Mouse (Mus musculus) midbrain, embryonic 10.5 days (tissue): ENCODE data around the gene Kif28. TPM values are rescaled to one million over a fixed set of nuclear protein-coding genes. Genes with fewer than 3 reads are reported as not detected.
"Not testable (repeated sequence)": the region's sequence is repeated elsewhere in the genome, so short reads cannot be mapped to it uniquely, and the experiment has no call there.

Experiments
- DNase-seq: peaks from one replicate; pipeline ENCODE4 v3.0.0-alpha.2; 2017; ENCODE audit warnings: low spot score
- H3K27ac ChIP-seq: fragments of 300-500 bp; sonication (generic); replicated peaks from 2 replicates; pipeline ENCODE4 v1.5.1; 2016; ENCODE audit warnings: mild to moderate bottlenecking
- H3K27me3 ChIP-seq: fragments of 300-500 bp; sonication (generic); 2 replicates; pipeline ENCODE4 v1.6.1; 2016; ENCODE audit warnings: low read depth, mild to moderate bottlenecking; ENCODE audit not compliant: poor library complexity, severe bottlenecking
- H3K36me3 ChIP-seq: fragments of 300-500 bp; sonication (generic); 2 replicates; pipeline ENCODE4 v1.6.1; 2016; ENCODE audit warnings: mild to moderate bottlenecking, moderate library complexity
- H3K4me1 ChIP-seq: fragments of 300-500 bp; sonication (generic); 2 replicates; pipeline ENCODE4 v1.6.1; 2016
- H3K4me3 ChIP-seq: fragments of 300-500 bp; sonication (generic); 2 replicates; pipeline ENCODE4 v1.5.1; 2016; ENCODE audit warnings: mild to moderate bottlenecking, moderate library complexity
- H3K9me3 ChIP-seq: fragments of 300-500 bp; sonication (generic); replicated peaks from 2 replicates; pipeline ENCODE4 v1.6.1; 2016; ENCODE audit warnings: mild to moderate bottlenecking
- WGBS: fragments of 180-500 bp; shearing (Covaris S2); methylation state at CpG from one replicate; pipeline ENCODE4 v1.1.7; 2016; 5-methylcytosine and 5-hydroxymethylcytosine counted together
- polyA plus RNA-seq: library from polyadenylated mRNA; unstranded; fragments of >200 nt; fragmentation: Nextera tagmentation; extraction: Ambion mirVana; gene quantifications from 2 replicates; pipeline ENCODE4 v1.2.1, GENCODE M21; 2016

Gene Kif28
- polyA plus RNA-seq, 1 experiment from 2014 or later = 0.05 TPM

GRCm38 (mm10) chr1:179731391-179731790 lies 13.7 kb downstream of the Kif28 start:
- no peaks in the 10 kb centered on the region for H3K36me3 ChIP-seq
- no peak for DNase-seq
- H3K4me1 ChIP-seq = no peaks in the 10 kb centered on the region
- no peak overlapping the region for H3K27ac ChIP-seq
- no peaks in the 10 kb centered on the region for H3K9me3 ChIP-seq
- WGBS = 93% methylated on average over 3 of the region's 3 CpGs
- no peak overlapping the region for H3K4me3 ChIP-seq
- H3K27me3 ChIP-seq = no peaks in the 10 kb centered on the region

- 88% methylated on average over 10 of the region's 10 CpGs for WGBS
- Histone ChIP-seq H3K4me3 (no peak overlapping the region), H3K9me3 (no peaks in the 10 kb centered on the region), H3K36me3 (no peaks in the 10 kb centered on the region), H3K27ac (no peak overlapping the region), H3K27me3 (no peaks in the 10 kb centered on the region), H3K4me1 (no peaks in the 10 kb centered on the region)
- DNase-seq = no peak
Measured at GRCm38 (mm10) chr1:179728661-179729060, 16.4 kb downstream of the Kif28 start.

- Histone ChIP-seq H3K9me3 (no peaks in the 10 kb centered on the region), H3K4me3 (no peak overlapping the region), H3K4me1 (no peaks in the 10 kb centered on the region), H3K27ac (no peak overlapping the region), H3K27me3 (no peaks in the 10 kb centered on the region), H3K36me3 (no peaks in the 10 kb centered on the region)
- DNase-seq = no peak
- 79% methylated on average over 8 of the region's 8 CpGs for WGBS
Measured at GRCm38 (mm10) chr1:179722811-179723469, 22.1 kb downstream of the Kif28 start.

GRCm38 (mm10) chr1:179715786-179716185 lies 29.3 kb downstream of the Kif28 start:
- Histone ChIP-seq H3K9me3 (peaks cover 6% of the 10 kb centered on the region; the same call in 1 of the 2 replicates), H3K36me3 (no peaks in the 10 kb centered on the region), H3K27me3 (no peaks in the 10 kb centered on the region), H3K27ac (no peak overlapping the region), H3K4me3 (no peak overlapping the region), H3K4me1 (no peaks in the 10 kb centered on the region)
- 95% methylated on average over 4 of the region's 4 CpGs for WGBS
- DNase-seq = no peak

GRCm38 (mm10) chr1:179715289-179715688 lies 29.8 kb downstream of the Kif28 start:
- not testable (repeated sequence) for H3K27ac ChIP-seq, H3K9me3 ChIP-seq, H3K27me3 ChIP-seq, DNase-seq, H3K4me3 ChIP-seq, H3K36me3 ChIP-seq, H3K4me1 ChIP-seq
- 90% methylated on average over 4 of the region's 4 CpGs for WGBS

GRCm38 (mm10) chr1:179713367-179713766 lies 31.7 kb downstream of the Kif28 start:
- DNase-seq = no peak

GRCm38 (mm10) chr1:179712658-179713057 lies 32.4 kb downstream of the Kif28 start:
- DNase-seq = no peak
- Histone ChIP-seq H3K9me3 (peaks cover 6% of the 10 kb centered on the region; the same call in 1 of the 2 replicates), H3K36me3 (no peaks in the 10 kb centered on the region), H3K4me3 (no peak overlapping the region), H3K27me3 (no peaks in the 10 kb centered on the region), H3K27ac (no peak overlapping the region), H3K4me1 (no peaks in the 10 kb centered on the region)
- WGBS = 85% methylated on average over 7 of the region's 7 CpGs

More at GRCm38 (mm10) chr1:179713367-179713766, 31.7 kb downstream of the Kif28 start:
- 78% methylated on average over 3 of the region's 3 CpGs for WGBS
- Histone ChIP-seq H3K4me1 (no peaks in the 10 kb centered on the region), H3K9me3 (peaks cover 6% of the 10 kb centered on the region; the same call in 1 of the 2 replicates), H3K4me3 (no peak overlapping the region), H3K36me3 (no peaks in the 10 kb centered on the region), H3K27ac (no peak overlapping the region), H3K27me3 (no peaks in the 10 kb centered on the region)

- no peak overlapping the region for H3K27ac ChIP-seq
- H3K4me1 ChIP-seq = no peaks in the 10 kb centered on the region
- H3K4me3 ChIP-seq = no peak overlapping the region
- H3K36me3 ChIP-seq = no peaks in the 10 kb centered on the region
- 90% methylated on average over 5 of the region's 5 CpGs for WGBS
- H3K9me3 ChIP-seq = peaks cover 5% of the 10 kb centered on the region; the same call in 1 of the 2 replicates
- H3K27me3 ChIP-seq = no peaks in the 10 kb centered on the region
- no peak for DNase-seq
Measured at GRCm38 (mm10) chr1:179710739-179711138, 34.3 kb downstream of the Kif28 start.

GRCm38 (mm10) chr1:179709390-179709789 lies 35.7 kb downstream of the Kif28 start:
- H3K9me3 ChIP-seq = no peaks in the 10 kb centered on the region
- DNase-seq = no peak
- no peaks in the 10 kb centered on the region for H3K4me1 ChIP-seq
- 87% methylated on average over 6 of the region's 6 CpGs for WGBS
- H3K4me3 ChIP-seq = no peak overlapping the region
- no peak overlapping the region for H3K27ac ChIP-seq
- H3K27me3 ChIP-seq = no peaks in the 10 kb centered on the region
- no peaks in the 10 kb centered on the region for H3K36me3 ChIP-seq

GRCm38 (mm10) chr1:179705154-179705553 lies 39.9 kb downstream of the Kif28 start:
- Histone ChIP-seq H3K27me3 (no peaks in the 10 kb centered on the region), H3K4me1 (no peaks in the 10 kb centered on the region), H3K4me3 (no peak overlapping the region), H3K27ac (no peak overlapping the region), H3K9me3 (no peaks in the 10 kb centered on the region), H3K36me3 (no peaks in the 10 kb centered on the region)
- no peak for DNase-seq
- 89% methylated on average over 6 of the region's 6 CpGs for WGBS

GRCm38 (mm10) chr1:179704150-179704549 lies 40.9 kb downstream of the Kif28 start:
- DNase-seq = no peak
- WGBS = 80% methylated on average over 3 of the region's 3 CpGs

GRCm38 (mm10) chr1:179689479-179689878 lies 55.6 kb downstream of the Kif28 start:
- Histone ChIP-seq H3K9me3 (no peaks in the 10 kb centered on the region), H3K4me3 (no peak overlapping the region), H3K4me1 (no peaks in the 10 kb centered on the region), H3K27ac (no peak overlapping the region), H3K27me3 (no peaks in the 10 kb centered on the region), H3K36me3 (peaks cover 44% of the 10 kb centered on the region)
- WGBS = 81% methylated on average over 6 of the region's 6 CpGs
- DNase-seq = no peak

More at GRCm38 (mm10) chr1:179704150-179704549, 40.9 kb downstream of the Kif28 start:
- Histone ChIP-seq H3K4me1 (no peaks in the 10 kb centered on the region), H3K27me3 (no peaks in the 10 kb centered on the region), H3K4me3 (no peak overlapping the region), H3K27ac (no peak overlapping the region), H3K9me3 (no peaks in the 10 kb centered on the region), H3K36me3 (no peaks in the 10 kb centered on the region)

GRCm38 (mm10) chr1:179688914-179689313 lies 56.2 kb downstream of the Kif28 start:
- H3K36me3 ChIP-seq = peaks cover 49% of the 10 kb centered on the region
- WGBS = 85% methylated on average over 5 of the region's 5 CpGs
- no peaks in the 10 kb centered on the region for H3K9me3 ChIP-seq
- H3K27me3 ChIP-seq = no peaks in the 10 kb centered on the region
- H3K4me3 ChIP-seq = no peak overlapping the region
- H3K4me1 ChIP-seq = no peaks in the 10 kb centered on the region
- H3K27ac ChIP-seq = no peak overlapping the region
- DNase-seq = no peak
